Mouse (Mus musculus): Measurements from ENCODE around the gene Atp6v1e2. TPM values are rescaled to one million over a fixed set of nuclear protein-coding genes. Genes with fewer than 3 reads are reported as not detected.

Gene Atp6v1e2
- polyA plus RNA-seq, 1 experiment from 2014 or later = not detected

DNA sequence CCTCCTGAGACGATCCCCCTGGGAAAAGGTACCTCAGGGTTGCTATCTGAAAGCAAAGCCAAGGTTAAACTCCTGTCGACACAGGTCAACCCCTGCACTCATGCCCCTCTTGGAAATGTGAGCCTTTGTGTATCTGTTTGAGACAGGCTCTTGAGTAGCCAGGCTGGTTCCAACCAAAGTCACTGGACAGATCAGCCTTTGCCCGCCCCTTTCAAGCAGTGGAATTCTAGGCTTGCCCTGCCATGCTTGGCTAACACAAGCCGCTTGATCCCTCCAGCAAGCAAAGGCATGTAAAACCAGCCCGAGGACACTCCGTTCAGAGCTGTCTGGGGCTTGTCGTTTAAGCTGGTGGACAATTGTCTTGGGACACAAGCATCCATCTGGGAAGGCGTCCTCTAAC is 39.4 kb downstream of the Atp6v1e2 start:
- no peaks in the 10 kb centered on the region for H3K9me3 ChIP-seq (replicated peaks)
- H3K9ac ChIP-seq = no peak overlapping the region
- no peak for ATAC-seq (ENCODE audit: low FRiP score)
- no peak overlapping the region for H3K27ac ChIP-seq
- H3K4me2 ChIP-seq (replicated peaks) = no peak overlapping the region
- WGBS = 73% methylated on average over 8 of the region's 8 CpGs
- H3K4me1 ChIP-seq = peaks cover 19% of the 10 kb centered on the region
- H3K4me3 ChIP-seq = no peak overlapping the region
- H3K27me3 ChIP-seq = 0 out of 2 replicates have a peak, but pooled peaks cover 10% of the 10 kb centered on the region
- H3K36me3 ChIP-seq = no peaks in the 10 kb centered on the region

DNA sequence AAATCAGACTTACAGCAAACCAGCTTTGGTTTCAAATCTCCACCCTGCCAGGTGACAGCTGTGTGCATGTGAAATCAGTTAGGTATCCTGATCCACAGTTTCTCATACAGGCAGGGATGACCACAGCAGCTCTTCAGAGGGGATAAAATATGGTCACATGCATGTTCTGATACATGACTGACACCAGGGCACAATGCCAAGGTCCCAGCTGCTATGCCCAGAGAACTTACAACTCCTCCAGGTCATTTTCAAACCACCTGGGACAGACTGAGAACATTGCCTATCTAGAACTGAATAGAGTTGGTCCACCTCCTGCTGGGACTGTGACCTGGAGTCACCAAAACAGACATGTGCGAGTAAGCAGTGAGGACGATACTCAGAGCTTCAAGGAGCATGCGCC is 40.6 kb downstream of the Atp6v1e2 start:
- Histone ChIP-seq H3K9me3 (replicated peaks) (no peaks in the 10 kb centered on the region), H3K27me3 (0 out of 2 replicates have a peak, but pooled peaks cover 10% of the 10 kb centered on the region), H3K27ac (no peak overlapping the region), H3K36me3 (no peaks in the 10 kb centered on the region), H3K9ac (no peak overlapping the region), H3K4me1 (peaks cover 19% of the 10 kb centered on the region), H3K4me2 (replicated peaks) (no peak overlapping the region), H3K4me3 (no peak overlapping the region)
- ATAC-seq (ENCODE audit: low FRiP score) = no peak
- WGBS = 76% methylated on average over 3 of the region's 3 CpGs

DNA sequence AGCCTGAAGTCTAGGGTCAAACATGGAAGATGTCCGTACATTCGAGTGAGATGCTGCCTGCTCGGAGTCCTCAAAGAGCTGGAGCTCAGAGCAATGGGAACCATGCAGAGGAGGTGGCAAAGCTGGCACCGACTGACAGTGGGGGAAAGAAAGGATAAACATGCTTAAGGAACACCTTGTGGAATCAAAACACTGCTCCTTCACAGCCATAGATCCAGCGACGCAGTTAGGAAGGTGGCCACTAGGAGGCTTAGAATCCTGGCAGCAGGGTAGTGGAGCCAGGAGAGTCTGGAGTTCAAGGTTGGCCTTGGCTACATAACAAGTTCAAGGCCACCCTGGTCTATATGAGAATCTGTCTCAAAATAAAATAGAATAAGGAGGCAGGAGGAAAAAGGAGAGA is 41.1 kb downstream of the Atp6v1e2 start:
- Histone ChIP-seq H3K9me3 (replicated peaks) (no peaks in the 10 kb centered on the region), H3K27me3 (0 out of 2 replicates have a peak, but pooled peaks cover 10% of the 10 kb centered on the region), H3K4me2 (replicated peaks) (no peak overlapping the region), H3K27ac (no peak overlapping the region), H3K4me3 (no peak overlapping the region), H3K4me1 (peaks cover 19% of the 10 kb centered on the region), H3K36me3 (no peaks in the 10 kb centered on the region), H3K9ac (no peak overlapping the region)
- WGBS = 42% methylated on average over 6 of the region's 6 CpGs
- ATAC-seq (ENCODE audit: low FRiP score) = no peak

DNA sequence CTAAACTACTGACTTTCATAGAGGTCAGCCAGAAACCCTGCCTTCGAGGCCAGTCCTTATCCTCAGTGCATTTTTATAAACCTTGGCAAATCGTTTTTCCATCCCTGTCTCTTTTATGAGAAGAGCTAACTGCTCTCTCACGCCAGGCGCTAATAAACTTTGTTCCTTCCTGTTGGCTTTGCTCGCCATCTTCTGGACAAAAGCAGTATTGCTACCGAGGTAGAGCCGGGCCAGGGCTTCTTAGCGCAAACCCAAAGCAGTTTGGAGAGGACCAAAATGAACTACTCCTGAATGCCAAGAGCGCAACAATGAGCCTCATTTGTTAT is 41.6 kb downstream of the Atp6v1e2 start:
- 0 out of 2 replicates have a peak, but pooled peaks cover 10% of the 10 kb centered on the region for H3K27me3 ChIP-seq
- no peak overlapping the region for H3K9ac ChIP-seq
- no peak overlapping the region for H3K27ac ChIP-seq
- H3K9me3 ChIP-seq (replicated peaks) = no peaks in the 10 kb centered on the region
- ATAC-seq (ENCODE audit: low FRiP score) = no peak
- H3K36me3 ChIP-seq = no peaks in the 10 kb centered on the region
- peaks cover 20% of the 10 kb centered on the region for H3K4me1 ChIP-seq
- H3K4me2 ChIP-seq (replicated peaks) = peak overlapping the region; percentile 31
- 4% methylated on average over 9 of the region's 9 CpGs for WGBS
- H3K4me3 ChIP-seq = no peak overlapping the region

DNA sequence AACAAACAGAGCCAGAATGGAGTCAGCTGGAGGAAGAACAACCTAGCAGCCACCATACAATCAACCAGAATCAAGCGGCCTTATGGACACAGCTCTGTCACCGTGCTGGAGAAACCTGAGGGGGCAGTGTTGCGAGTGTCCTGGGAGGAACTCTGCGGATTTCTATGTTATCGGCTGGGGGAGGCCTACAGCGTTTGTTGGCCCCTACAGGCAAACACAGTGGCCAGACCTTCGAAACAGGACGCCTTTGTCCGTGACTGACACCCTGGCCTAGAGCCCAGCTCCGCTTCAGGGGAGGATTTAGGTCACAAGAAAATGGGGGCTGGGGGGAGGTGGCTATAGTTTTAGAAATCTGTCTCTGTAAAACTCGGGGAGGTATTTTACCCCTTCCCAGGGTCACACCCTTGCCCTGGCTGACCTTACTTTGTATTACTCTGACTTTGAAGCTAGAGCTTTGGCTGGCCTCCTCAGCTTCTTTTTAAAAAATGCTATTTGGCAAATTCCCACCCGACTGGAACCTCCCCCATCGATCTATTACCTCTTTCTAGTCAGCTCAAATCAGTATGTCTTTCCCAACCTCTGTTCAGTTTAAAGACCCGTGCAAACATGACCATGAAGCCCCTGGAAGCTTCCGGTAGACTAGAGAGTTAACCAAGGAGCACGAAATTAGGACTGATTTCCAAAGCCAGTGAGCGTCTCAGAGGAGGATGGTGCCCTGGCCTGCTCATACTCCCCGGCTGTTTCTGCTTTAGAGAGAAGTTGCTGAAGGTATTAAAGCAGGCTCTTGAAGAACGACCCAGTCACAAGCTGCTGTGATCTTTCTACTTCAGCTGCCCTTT is 42.2 kb downstream of the Atp6v1e2 start:
- peak overlapping the region; percentile 70 for H3K27ac ChIP-seq
- 0 out of 2 replicates have a peak overlapping the region, but pooled peaks have one; percentile 6 for H3K9ac ChIP-seq
- ATAC-seq (ENCODE audit: low FRiP score) = peak; percentile 39; the same call in 1 of the 2 replicates
- H3K4me3 ChIP-seq = no peak overlapping the region
- peak overlapping the region; percentile 31 for H3K4me2 ChIP-seq (replicated peaks)
- H3K36me3 ChIP-seq = no peaks in the 10 kb centered on the region
- H3K27me3 ChIP-seq = 0 out of 2 replicates have a peak, but pooled peaks cover 10% of the 10 kb centered on the region
- no peaks in the 10 kb centered on the region for H3K9me3 ChIP-seq (replicated peaks)
- H3K4me1 ChIP-seq = peaks cover 26% of the 10 kb centered on the region
- WGBS = 17% methylated on average over 19 of the region's 19 CpGs

DNA sequence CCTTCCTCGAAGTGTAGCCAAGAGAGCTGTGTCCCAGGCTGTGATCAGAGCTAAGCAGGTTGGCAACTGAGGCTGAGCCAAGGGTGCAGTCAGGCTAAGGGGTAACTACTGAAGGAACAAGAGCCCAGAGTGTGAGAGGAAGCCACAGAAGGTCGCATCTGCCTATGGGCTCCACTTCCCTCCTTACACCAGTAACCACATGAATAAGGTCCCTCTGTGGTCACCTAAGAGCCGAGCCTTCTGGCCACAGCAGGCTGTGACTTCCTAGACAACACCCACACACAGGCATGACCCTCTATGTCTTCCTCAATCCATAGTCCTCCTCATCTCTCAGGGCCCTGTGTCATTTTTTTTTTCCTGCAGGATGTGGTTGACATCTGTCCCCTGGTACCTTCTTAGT is 43.5 kb downstream of the Atp6v1e2 start:
- Histone ChIP-seq H3K4me3 (no peak overlapping the region), H3K27ac (no peak overlapping the region), H3K36me3 (no peaks in the 10 kb centered on the region), H3K4me1 (peaks cover 28% of the 10 kb centered on the region), H3K4me2 (replicated peaks) (no peak overlapping the region), H3K27me3 (0 out of 2 replicates have a peak, but pooled peaks cover 10% of the 10 kb centered on the region), H3K9me3 (replicated peaks) (no peaks in the 10 kb centered on the region), H3K9ac (no peak overlapping the region)
- WGBS = 60% methylated on average over 3 of the region's 3 CpGs
- no peak for ATAC-seq (ENCODE audit: low FRiP score)

DNA sequence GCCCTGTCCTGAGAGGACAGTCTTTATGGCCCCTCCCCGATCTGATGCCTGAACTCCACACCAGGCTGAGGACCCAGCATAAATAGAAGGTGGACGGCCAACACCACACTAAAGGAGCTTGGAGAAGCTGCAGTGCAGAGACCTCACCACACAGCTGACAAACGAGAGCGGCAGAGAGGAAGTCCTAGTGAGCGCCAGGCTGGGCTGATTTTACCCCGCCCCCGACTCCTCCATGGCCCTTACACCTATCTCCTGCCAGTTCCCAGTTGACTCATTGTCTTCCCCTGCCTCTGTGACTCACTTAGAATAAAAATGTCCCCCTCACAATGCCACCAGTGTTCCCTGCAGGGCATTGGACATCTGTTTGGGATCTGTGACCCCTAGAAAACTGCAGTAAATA is 44.1 kb downstream of the Atp6v1e2 start:
- Histone ChIP-seq H3K9me3 (replicated peaks) (no peaks in the 10 kb centered on the region), H3K4me3 (no peak overlapping the region), H3K36me3 (no peaks in the 10 kb centered on the region), H3K27ac (no peak overlapping the region), H3K4me2 (replicated peaks) (no peak overlapping the region), H3K27me3 (0 out of 2 replicates have a peak, but pooled peaks cover 10% of the 10 kb centered on the region), H3K9ac (no peak overlapping the region), H3K4me1 (peaks cover 28% of the 10 kb centered on the region)
- WGBS = 36% methylated on average over 7 of the region's 7 CpGs
- ATAC-seq (ENCODE audit: low FRiP score) = peak; percentile 44; the same call in 1 of the 2 replicates

DNA sequence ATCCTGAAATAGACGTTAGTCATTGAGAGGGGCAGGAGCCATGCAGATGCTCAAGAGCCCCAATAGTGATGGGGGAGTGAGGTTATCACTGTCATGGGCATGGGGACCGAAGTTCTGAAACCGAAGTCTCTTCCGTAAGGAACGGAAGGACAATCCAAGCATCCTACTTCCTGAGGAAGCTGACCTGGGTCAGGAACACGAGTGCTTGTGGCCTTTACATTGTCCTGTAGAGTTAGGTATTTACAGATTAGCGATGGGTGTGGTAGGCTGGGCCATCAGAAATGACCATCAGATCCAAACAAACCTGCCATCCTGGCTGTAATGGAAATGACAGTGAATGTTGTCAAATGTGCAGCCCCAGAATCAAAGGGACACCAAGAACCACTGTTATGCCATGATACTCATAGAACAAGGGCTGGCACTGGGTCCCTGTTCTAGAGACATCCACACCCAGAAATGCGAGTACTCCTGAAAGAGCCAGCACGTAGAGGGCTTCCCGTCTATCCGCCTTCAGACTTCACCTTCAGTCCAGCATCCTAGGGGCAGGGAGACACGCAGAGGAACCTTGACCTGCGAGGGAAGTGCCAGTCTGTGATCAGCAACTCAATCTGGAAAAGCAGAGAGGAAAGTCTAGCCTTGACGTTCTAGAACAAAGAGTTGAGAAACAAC is 45.2 kb downstream of the Atp6v1e2 start:
- 0 out of 2 replicates have a peak, but pooled peaks cover 6% of the 10 kb centered on the region for H3K27me3 ChIP-seq
- H3K4me2 ChIP-seq (replicated peaks) = no peak overlapping the region
- H3K36me3 ChIP-seq = no peaks in the 10 kb centered on the region
- no peak for ATAC-seq (ENCODE audit: low FRiP score)
- H3K9ac ChIP-seq = no peak overlapping the region
- WGBS = 93% methylated on average over 14 of the region's 14 CpGs
- no peak overlapping the region for H3K4me3 ChIP-seq
- H3K27ac ChIP-seq = no peak overlapping the region
- H3K9me3 ChIP-seq (replicated peaks) = no peaks in the 10 kb centered on the region
- H3K4me1 ChIP-seq = peaks cover 28% of the 10 kb centered on the region

DNA sequence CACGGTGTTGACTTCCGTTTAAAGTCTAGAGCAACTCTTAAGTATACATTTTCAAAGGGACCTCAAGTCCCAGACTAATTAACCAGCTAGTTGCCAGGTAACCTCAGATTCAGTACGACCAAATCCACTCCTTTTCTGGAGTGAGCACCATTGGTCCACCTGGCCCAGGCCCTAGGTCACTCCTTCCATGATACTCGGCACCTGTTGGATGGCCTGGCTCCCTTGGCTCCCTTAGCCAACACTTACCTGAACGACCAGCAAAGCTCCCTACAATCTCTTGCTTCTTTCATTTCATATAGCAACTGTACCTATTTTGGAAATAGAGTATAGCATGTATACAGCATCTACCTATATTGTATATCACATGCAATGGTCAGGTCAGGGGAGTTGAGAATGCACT is 47.1 kb downstream of the Atp6v1e2 start:
- Histone ChIP-seq H3K27me3 (no peaks in the 10 kb centered on the region), H3K36me3 (no peaks in the 10 kb centered on the region), H3K4me2 (replicated peaks) (no peak overlapping the region), H3K4me3 (no peak overlapping the region), H3K9ac (no peak overlapping the region), H3K4me1 (peaks cover 24% of the 10 kb centered on the region), H3K27ac (no peak overlapping the region), H3K9me3 (replicated peaks) (no peaks in the 10 kb centered on the region)
- 81% methylated on average over 5 of the region's 5 CpGs for WGBS
- ATAC-seq (ENCODE audit: low FRiP score) = no peak

DNA sequence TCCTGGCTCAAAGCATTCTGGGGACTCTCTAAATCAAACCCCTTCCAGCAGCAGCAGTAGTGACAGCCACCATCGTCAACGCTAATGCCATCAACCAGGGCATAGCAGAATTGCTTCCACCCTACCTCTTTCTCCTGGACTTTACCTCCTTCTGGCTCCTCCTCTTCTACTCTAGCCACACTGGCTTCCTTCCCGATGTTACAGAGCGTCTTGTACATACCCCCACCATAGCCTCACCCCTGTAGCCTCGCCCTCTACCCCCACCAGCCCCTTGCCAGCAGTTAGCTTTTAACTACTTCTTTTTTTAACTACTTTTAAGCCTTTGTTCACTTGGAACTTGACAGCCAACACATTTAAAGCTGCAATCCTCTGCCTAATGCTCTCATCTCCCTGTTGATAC is 47.9 kb downstream of the Atp6v1e2 start:
- H3K4me2 ChIP-seq (replicated peaks) = no peak overlapping the region
- ATAC-seq (ENCODE audit: low FRiP score) = no peak
- no peak overlapping the region for H3K4me3 ChIP-seq
- no peak overlapping the region for H3K27ac ChIP-seq
- H3K9me3 ChIP-seq (replicated peaks) = no peaks in the 10 kb centered on the region
- no peaks in the 10 kb centered on the region for H3K27me3 ChIP-seq
- H3K4me1 ChIP-seq = peaks cover 16% of the 10 kb centered on the region
- 87% methylated on average over 5 of the region's 5 CpGs for WGBS
- H3K9ac ChIP-seq = no peak overlapping the region
- H3K36me3 ChIP-seq = no peaks in the 10 kb centered on the region

DNA sequence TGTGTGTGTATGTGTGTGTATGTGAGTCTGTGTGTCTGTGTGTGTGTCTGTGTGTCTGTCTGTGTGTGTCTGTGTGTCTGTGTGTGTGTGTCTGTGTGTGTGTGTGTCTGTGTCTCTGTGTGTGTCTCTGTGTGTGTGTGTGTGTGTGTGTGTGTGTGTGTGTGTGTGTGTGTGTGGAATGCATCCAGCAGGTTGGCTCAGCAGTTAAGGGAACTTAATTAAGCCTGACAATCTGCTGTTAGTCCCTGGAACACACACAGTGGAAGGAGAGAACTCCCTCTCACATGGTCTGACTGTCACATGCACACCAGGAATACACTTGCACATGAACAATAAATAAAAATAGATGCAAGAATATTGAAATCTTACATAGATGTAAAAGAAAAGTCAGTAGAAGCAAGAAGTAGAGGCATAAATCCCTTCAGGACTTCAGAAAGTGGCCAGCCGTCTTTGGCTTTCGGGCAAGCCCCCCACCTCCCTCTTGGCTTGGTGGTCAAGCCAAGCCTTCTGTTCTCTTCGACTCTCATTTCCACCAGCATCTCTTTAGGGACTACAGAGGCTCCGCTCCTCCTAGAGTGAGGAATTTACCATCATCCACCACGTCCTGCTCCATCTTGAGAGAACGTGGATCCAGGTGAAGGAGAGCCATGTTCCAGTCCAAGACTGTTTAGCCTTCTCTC is 50.1 kb downstream of the Atp6v1e2 start:
- H3K9ac ChIP-seq = no peak overlapping the region
- H3K27me3 ChIP-seq = no peaks in the 10 kb centered on the region
- no peak overlapping the region for H3K4me3 ChIP-seq
- no peak overlapping the region for H3K4me2 ChIP-seq (replicated peaks)
- WGBS = 93% methylated on average over 6 of the region's 6 CpGs
- ATAC-seq (ENCODE audit: low FRiP score) = no peak
- no peak overlapping the region for H3K27ac ChIP-seq
- no peaks in the 10 kb centered on the region for H3K9me3 ChIP-seq (replicated peaks)
- H3K36me3 ChIP-seq = no peaks in the 10 kb centered on the region
- peaks cover 9% of the 10 kb centered on the region for H3K4me1 ChIP-seq

DNA sequence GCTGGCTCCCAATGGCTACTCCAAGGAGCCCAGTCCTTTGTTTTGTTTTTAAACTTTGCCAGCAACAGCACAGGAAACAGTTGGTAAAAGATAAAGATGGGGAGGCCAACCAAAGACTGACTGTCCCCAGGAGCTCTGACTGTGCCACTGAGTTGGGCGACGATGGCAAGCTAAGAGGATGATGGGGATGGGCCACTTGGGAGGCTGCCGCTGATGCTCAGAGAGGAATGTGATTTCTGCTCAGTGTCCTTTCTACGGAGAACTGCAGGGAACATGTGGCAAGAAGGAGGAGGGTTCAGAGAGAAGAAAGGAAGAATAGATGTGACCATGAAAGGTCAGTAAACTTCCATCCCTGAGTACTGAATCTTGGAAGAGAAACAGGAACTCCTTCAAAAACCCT is 52.5 kb downstream of the Atp6v1e2 start:
- no peak for ATAC-seq (ENCODE audit: low FRiP score)
- H3K27ac ChIP-seq = no peak overlapping the region
- H3K9ac ChIP-seq = no peak overlapping the region
- no peak overlapping the region for H3K4me3 ChIP-seq
- H3K27me3 ChIP-seq = no peaks in the 10 kb centered on the region
- no peaks in the 10 kb centered on the region for H3K36me3 ChIP-seq
- WGBS = 84% methylated on average over 4 of the region's 4 CpGs
- H3K4me2 ChIP-seq (replicated peaks) = no peak overlapping the region
- H3K9me3 ChIP-seq (replicated peaks) = no peaks in the 10 kb centered on the region
- no peaks in the 10 kb centered on the region for H3K4me1 ChIP-seq

Measured in hindbrain, embryonic 12.5 days (tissue).